Mouse (Mus musculus) small intestine, adult 2 months (tissue): Measurements from ENCODE around the gene Zc3h7a. TPM values are rescaled to one million over a fixed set of nuclear protein-coding genes. Genes with fewer than 3 reads are reported as not detected.

Experiments
- H3K27ac ChIP-seq: fragments of 200-500 bp; 2 replicates; pipeline ENCODE4 v1.5.1; 2012; ENCODE audit warnings: low read depth, low read length, control low read depth, inconsistent platforms; ENCODE audit not compliant: insufficient read depth
- H3K27me3 ChIP-seq: fragments of 200-500 bp; 2 replicates; pipeline ENCODE4 v1.6.1; 2012; ENCODE audit warnings: mild to moderate bottlenecking, moderate library complexity, low read length, inconsistent platforms; ENCODE audit not compliant: control insufficient read depth, insufficient read depth
- H3K36me3 ChIP-seq: fragments of 200-500 bp; 2 replicates; pipeline ENCODE4 v1.6.1; 2012; ENCODE audit warnings: mild to moderate bottlenecking, low read length, control low read depth, inconsistent platforms; ENCODE audit not compliant: control insufficient read depth, insufficient read depth
- H3K4me1 ChIP-seq: fragments of 200-500 bp; 2 replicates; pipeline ENCODE4 v1.6.1; 2012; ENCODE audit warnings: low read length, inconsistent platforms, mixed read lengths; ENCODE audit not compliant: control insufficient read depth, insufficient read depth, insufficient read length
- H3K4me3 ChIP-seq: fragments of 200-500 bp; 2 replicates; pipeline ENCODE4 v1.5.1; 2012; ENCODE audit warnings: low read depth, mild to moderate bottlenecking, control low read depth, inconsistent platforms, low read length, moderate library complexity
- CTCF ChIP-seq: fragments of 200-500 bp; IDR thresholded peaks from 2 replicates; pipeline ENCODE4 v1.5.1; 2012; ENCODE audit warnings: low read depth, mild to moderate bottlenecking, control low read depth, inconsistent platforms, low read length, moderate library complexity, mixed read lengths; ENCODE audit not compliant: insufficient replicate concordance, insufficient read length; ENCODE audit errors: extremely low read depth
- POLR2A ChIP-seq: fragments of 200-500 bp; IDR thresholded peaks from 2 replicates; pipeline ENCODE4 v1.6.1; 2012; ENCODE audit warnings: low read depth, mild to moderate bottlenecking, control low read depth, inconsistent platforms, low read length, moderate library complexity
- WGBS: fragments of 180-500 bp; shearing (Covaris S2); methylation state at CpG from one replicate; pipeline ENCODE4 v1.1.7; 2018; 5-methylcytosine and 5-hydroxymethylcytosine counted together
- polyA plus RNA-seq: library from polyadenylated mRNA; depleted of rRNA; stranded (reverse); fragments of >200 nt; gene quantifications from 2 replicates; pipeline ENCODE4 v1.2.3, GENCODE M21; 2012; rRNA removed

The Zc3h7a gene
- polyA plus RNA-seq, 1 experiment: 23.2 TPM

- H3K36me3 ChIP-seq: peaks cover 68% of the 10 kb centered on the region
- TF ChIP-seq POLR2A (no peak), CTCF (no peak)
- 82% methylated on average over 10 of the region's 10 CpGs for WGBS
- 0 out of 2 replicates have a peak overlapping the region, but pooled peaks have one; percentile 21 for H3K27ac ChIP-seq
- H3K27me3 ChIP-seq: no peaks in the 10 kb centered on the region
- no peak overlapping the region for H3K4me3 ChIP-seq
- no peaks in the 10 kb centered on the region; the same call in 1 of the 2 replicates for H3K4me1 ChIP-seq
Observed at GRCm38 (mm10) chr16:11090836-11091570, 85.2 kb downstream of the Zc3h7a start.

- no peaks in the 10 kb centered on the region for H3K27me3 ChIP-seq
- no peaks in the 10 kb centered on the region for H3K4me1 ChIP-seq
- no peak overlapping the region for H3K27ac ChIP-seq
- TF ChIP-seq CTCF: no peak
- no peak for TF ChIP-seq POLR2A
- H3K36me3 ChIP-seq: peaks cover 80% of the 10 kb centered on the region
- WGBS: 84% methylated on average over 5 of the region's 5 CpGs
- no peak overlapping the region for H3K4me3 ChIP-seq
Observed at GRCm38 (mm10) chr16:11086856-11087588, 89.2 kb downstream of the Zc3h7a start.

Other genes starting within 250 kb of the Zc3h7a start
- gene Snn, start 115.4 kb downstream of the Zc3h7a start, polyA plus RNA-seq: 3.4 and 4.3 TPM in 2 replicates
- 245 and 497 TPM in 2 replicates for gene Litaf, start 110.2 kb downstream of the Zc3h7a start, polyA plus RNA-seq
- 29.7 and 39.1 TPM in 2 replicates for gene Txndc11, start 41.7 kb downstream of the Zc3h7a start, polyA plus RNA-seq
- 0.39 and 0.98 TPM in 2 replicates for gene Rsl1d1, start 26.9 kb upstream of the Zc3h7a start, polyA plus RNA-seq
- gene Gspt1, start 77.9 kb upstream of the Zc3h7a start, polyA plus RNA-seq: 25.4 and 36.0 TPM in 2 replicates
- 4.7 and 12.2 TPM in 2 replicates for gene Tnfrsf17, start 137.4 kb upstream of the Zc3h7a start, polyA plus RNA-seq
- 1.8 and 6.0 TPM in 2 replicates for gene Snx29, start 146.5 kb upstream of the Zc3h7a start, polyA plus RNA-seq